Mouse (Mus musculus): Measurements from ENCODE around the gene Casr.

Gene Casr

GRCm38 (mm10) chr16:36561386-36562338, at the start of gene Casr:
Gene Casr (minus strand): TSS chr16:36562141.
- no peak for DNase-seq (ENCODE audit: low spot score)

- DNase-seq (ENCODE audit: low spot score) = no peak
Measured at GRCm38 (mm10) chr16:36602632-36603031, 40.7 kb upstream of the Casr start.

GRCm38 (mm10) chr16:36598265-36598664, 36.3 kb upstream of the Casr start:
- no peak for DNase-seq (ENCODE audit: low spot score)

GRCm38 (mm10) chr16:36596671-36597410, 34.9 kb upstream of the Casr start:
- no peak for DNase-seq (ENCODE audit: low spot score)

GRCm38 (mm10) chr16:36589898-36590297, 28.0 kb upstream of the Casr start:
- no peak for DNase-seq (ENCODE audit: low spot score)

- DNase-seq (ENCODE audit: low spot score) = no peak
Measured at GRCm38 (mm10) chr16:36587971-36588370, 26.0 kb upstream of the Casr start.

- no peak for DNase-seq (ENCODE audit: low spot score)
Measured at GRCm38 (mm10) chr16:36582073-36582472, 20.1 kb upstream of the Casr start.

- no peak for DNase-seq (ENCODE audit: low spot score)
Measured at GRCm38 (mm10) chr16:36571942-36572341, 10.0 kb upstream of the Casr start.

GRCm38 (mm10) chr16:36559573-36559972, 2.4 kb downstream of the Casr start:
- DNase-seq (ENCODE audit: low spot score) = no peak

- DNase-seq (ENCODE audit: low spot score) = no peak
Measured at GRCm38 (mm10) chr16:36555672-36556165, 6.2 kb downstream of the Casr start.

- no peak for DNase-seq (ENCODE audit: low spot score)
Measured at GRCm38 (mm10) chr16:36553624-36554023, 8.3 kb downstream of the Casr start.

- no peak for DNase-seq (ENCODE audit: low spot score)
Measured at GRCm38 (mm10) chr16:36545333-36545732, 16.6 kb downstream of the Casr start.

GRCm38 (mm10) chr16:36543091-36543490, 18.9 kb downstream of the Casr start:
- no peak for DNase-seq (ENCODE audit: low spot score)

- no peak for DNase-seq (ENCODE audit: low spot score)
Measured at GRCm38 (mm10) chr16:36540834-36541233, 21.1 kb downstream of the Casr start.

GRCm38 (mm10) chr16:36532981-36533687, 28.8 kb downstream of the Casr start:
- no peak for DNase-seq (ENCODE audit: low spot score)

- DNase-seq (ENCODE audit: low spot score) = no peak
Measured at GRCm38 (mm10) chr16:36532046-36532445, 29.9 kb downstream of the Casr start.

- DNase-seq (ENCODE audit: low spot score) = no peak
Measured at GRCm38 (mm10) chr16:36531630-36532029, 30.3 kb downstream of the Casr start.

GRCm38 (mm10) chr16:36530566-36531552, 31.1 kb downstream of the Casr start:
- no peak for DNase-seq (ENCODE audit: low spot score)

- no peak for DNase-seq (ENCODE audit: low spot score)
Measured at GRCm38 (mm10) chr16:36528822-36529221, 33.1 kb downstream of the Casr start.

- DNase-seq (ENCODE audit: low spot score) = no peak
Measured at GRCm38 (mm10) chr16:36526596-36527282, 35.2 kb downstream of the Casr start.

Measured in ovary, postnatal 36 days (tissue).